Mouse (Mus musculus) layer of hippocampus, adult 18-20 months (tissue): Measurements from ENCODE around the gene Btbd18. TPM values are rescaled to one million over a fixed set of nuclear protein-coding genes. Genes with fewer than 3 reads are reported as not detected.

ENCODE experiments used
- DNase-seq, 2 experiments: peaks; one replicate each; pipeline ENCODE4 v3.0.0; 2022; ENCODE audit warnings: low spot score in 2 of 2
- long read RNA-seq: library from polyadenylated mRNA; stranded (forward); transcript quantifications from one replicate; pipeline ENCODE4 v2.0.0, GENCODE M21; 2021
- total RNA-seq, 2 experiments: library from RNA; stranded (reverse); gene quantifications; 2 replicates each; pipeline ENCODE4 v1.2.3; 2021

The Btbd18 gene
- total RNA-seq = not detected
- long read RNA-seq = 0 reads

GRCm38 (mm10) chr2:84658806-84659205, at the start of gene Btbd18:
Gene Btbd18 (plus strand): TSS chr2:84659079.
- DNase-seq = no peak

- no peak for DNase-seq
Measured at GRCm38 (mm10) chr2:84612764-84613163, 46.1 kb upstream of the Btbd18 start.

- peak in 1 of 2 experiments; percentile 81 for DNase-seq
Measured at GRCm38 (mm10) chr2:84617637-84618515, 41.0 kb upstream of the Btbd18 start.

- DNase-seq = no peak
Measured at GRCm38 (mm10) chr2:84618914-84619313, 40.0 kb upstream of the Btbd18 start.

- no peak for DNase-seq
Measured at GRCm38 (mm10) chr2:84619646-84620340, 39.1 kb upstream of the Btbd18 start.

- DNase-seq = no peak
Measured at GRCm38 (mm10) chr2:84622668-84623067, 36.2 kb upstream of the Btbd18 start.

GRCm38 (mm10) chr2:84623428-84624119, 35.3 kb upstream of the Btbd18 start:
- DNase-seq = no peak

- DNase-seq = no peak
Measured at GRCm38 (mm10) chr2:84624201-84624600, 34.7 kb upstream of the Btbd18 start.

- no peak for DNase-seq
Measured at GRCm38 (mm10) chr2:84626366-84626975, 32.4 kb upstream of the Btbd18 start.

GRCm38 (mm10) chr2:84627036-84627435, 31.8 kb upstream of the Btbd18 start:
- no peak for DNase-seq

GRCm38 (mm10) chr2:84632001-84632400, 26.9 kb upstream of the Btbd18 start:
- no peak for DNase-seq

GRCm38 (mm10) chr2:84632999-84633398, 25.9 kb upstream of the Btbd18 start:
- no peak for DNase-seq

- no peak for DNase-seq
Measured at GRCm38 (mm10) chr2:84634006-84634405, 24.9 kb upstream of the Btbd18 start.

GRCm38 (mm10) chr2:84634934-84635482, 23.9 kb upstream of the Btbd18 start:
- peak in 1 of 2 experiments; percentile 27 for DNase-seq

GRCm38 (mm10) chr2:84635611-84636010, 23.3 kb upstream of the Btbd18 start:
- peak; percentile 71 to 86 for DNase-seq

GRCm38 (mm10) chr2:84636231-84636741, 22.6 kb upstream of the Btbd18 start:
- no peak for DNase-seq

GRCm38 (mm10) chr2:84637452-84638165, 21.3 kb upstream of the Btbd18 start:
- no peak for DNase-seq

GRCm38 (mm10) chr2:84638428-84639220, 20.3 kb upstream of the Btbd18 start:
- DNase-seq = no peak

- DNase-seq = no peak
Measured at GRCm38 (mm10) chr2:84640833-84641232, 18.0 kb upstream of the Btbd18 start.
